ENCODE assay signal across 8 mouse cellular contexts in the genomic region with DNA sequence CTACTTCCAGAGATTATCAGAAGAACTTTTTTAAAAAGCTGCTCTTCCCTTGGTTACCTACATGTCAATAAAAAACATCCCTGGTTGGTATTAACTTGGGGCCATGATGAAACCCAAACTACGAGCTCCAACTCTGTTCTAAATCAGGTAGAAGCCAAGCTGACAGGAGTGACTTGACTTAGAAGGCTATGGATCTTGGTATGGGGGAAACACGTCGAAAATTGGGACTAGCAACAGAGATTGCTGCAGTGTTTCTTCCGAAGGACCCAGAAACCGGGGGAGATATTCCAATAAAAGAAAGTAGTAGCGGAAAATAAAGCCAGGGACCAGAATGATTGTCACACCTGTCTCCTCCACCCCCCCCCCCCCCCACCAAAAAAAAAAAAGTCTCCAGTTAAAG. TPM values are rescaled to one million over a fixed set of nuclear protein-coding genes. Genes with fewer than 3 reads are reported as not detected.
A peak's percentile ranks its signal among the peaks of the same experiment; 100 is the strongest.
DNase-seq lines count a peak whose midpoint lies in the region; ATAC-seq and TF ChIP-seq lines count a peak whose summit lies in the region.

No protein-coding gene starts in this region.

- H3K27me3 ChIP-seq in heart, postnatal 0 days (ENCODE audit: control insufficient read depth, insufficient read depth, low read length), result peaks cover 71% of the 10 kb centered on the region
- peaks cover 61% of the 10 kb centered on the region for H3K27me3 ChIP-seq in hindbrain, postnatal 0 days (ENCODE audit: insufficient read depth, low read length)
- peaks cover 75% of the 10 kb centered on the region for H3K27me3 ChIP-seq in midbrain, embryonic 14.5 days (ENCODE audit: control insufficient read depth, insufficient read depth, low read length)

- DNase-seq in heart, postnatal 0 days (ENCODE audit: low spot score), result no peak
- no peak for DNase-seq in heart, postnatal 36 days
- no peak for DNase-seq in hindbrain, postnatal 0 days (ENCODE audit: low spot score)
- DNase-seq in midbrain, embryonic 14.5 days, result peak; percentile 36
- DNase-seq in cerebellum, adult 9-10 months, result no peak
- no peak for DNase-seq in ovary, postnatal 14 days (ENCODE audit: low spot score)
- no peak for DNase-seq in embryo, embryonic 10 days (ENCODE audit: low spot score)

- H3K9me3 ChIP-seq in heart, postnatal 0 days (replicated peaks; ENCODE audit: control insufficient read depth, low read length), result no peaks in the 10 kb centered on the region
- no peaks in the 10 kb centered on the region for H3K9me3 ChIP-seq in hindbrain, postnatal 0 days (ENCODE audit: low read length)
- 0 out of 2 replicates have a peak, but pooled peaks cover 3% of the 10 kb centered on the region for H3K9me3 ChIP-seq in midbrain, embryonic 14.5 days (ENCODE audit: control insufficient read depth, low read length)

- TF ChIP-seq EP300 in heart, postnatal 0 days (IDR thresholded peaks at IDR 0.05; ENCODE audit: low read depth), result no peak

- no peak for ATAC-seq in heart, postnatal 0 days (ENCODE audit: insufficient read depth, low read depth)
- no peak for ATAC-seq in hindbrain, postnatal 0 days
- ATAC-seq in midbrain, embryonic 14.5 days (ENCODE audit: low FRiP score, low TSS enrichment), result no peak

- H3K9ac ChIP-seq in heart, postnatal 0 days (replicated peaks; ENCODE audit: low read depth, low read length), result no peak overlapping the region
- no peak overlapping the region for H3K9ac ChIP-seq in hindbrain, postnatal 0 days (replicated peaks; ENCODE audit: low read length)
- H3K9ac ChIP-seq in midbrain, embryonic 14.5 days (replicated peaks; ENCODE audit: low read length), result no peak overlapping the region

- WGBS in heart, postnatal 0 days, result 16% methylated on average over 6 of the region's 6 CpGs
- WGBS in hindbrain, postnatal 0 days, result 10% methylated on average over 6 of the region's 6 CpGs
- WGBS in midbrain, embryonic 14.5 days, result 4% methylated on average over 6 of the region's 6 CpGs

- H3K27ac ChIP-seq in heart, postnatal 0 days (ENCODE audit: low read depth), result no peak overlapping the region
- no peak overlapping the region for H3K27ac ChIP-seq in cortical plate, adult 2 months (ENCODE audit: insufficient read depth, low read length)
- no peak overlapping the region for H3K27ac ChIP-seq in hindbrain, postnatal 0 days
- no peak overlapping the region for H3K27ac ChIP-seq in midbrain, embryonic 14.5 days (replicated peaks; ENCODE audit: low read depth, low read length)

- peak overlapping the region; percentile 66 for H3K4me2 ChIP-seq in heart, postnatal 0 days (ENCODE audit: low read depth, low read length)
- peak overlapping the region; percentile 66 for H3K4me2 ChIP-seq in hindbrain, postnatal 0 days (ENCODE audit: low read depth, low read length)
- peak overlapping the region; percentile 84; the same call in 1 of the 2 replicates for H3K4me2 ChIP-seq in midbrain, embryonic 14.5 days (ENCODE audit: low read length)

- TF ChIP-seq CTCF in heart, postnatal 0 days (IDR thresholded peaks at IDR 0.05; ENCODE audit: low read depth), result no peak
- no peak for TF ChIP-seq CTCF in cortical plate, adult 2 months (IDR thresholded peaks at IDR 0.05; ENCODE audit: extremely low read depth, insufficient read depth, low read length)
- no peak for TF ChIP-seq CTCF in hindbrain, postnatal 0 days (IDR thresholded peaks at IDR 0.05; ENCODE audit: low read depth)

- peaks cover 14% of the 10 kb centered on the region for H3K4me1 ChIP-seq in heart, postnatal 0 days (ENCODE audit: control insufficient read depth, insufficient read depth)
- no peaks in the 10 kb centered on the region; the same call in 1 of the 2 replicates for H3K4me1 ChIP-seq in cortical plate, adult 2 months (ENCODE audit: control insufficient read depth, insufficient read depth, low read length)
- H3K4me1 ChIP-seq in hindbrain, postnatal 0 days (ENCODE audit: insufficient read depth, low read length), result 0 out of 2 replicates have a peak, but pooled peaks cover 6% of the 10 kb centered on the region
- H3K4me1 ChIP-seq in midbrain, embryonic 14.5 days (ENCODE audit: control insufficient read depth, insufficient read depth, low read length), result peaks cover 11% of the 10 kb centered on the region; the same call in 1 of the 2 replicates

- no peak for TF ChIP-seq POLR2A in cortical plate, adult 2 months (IDR thresholded peaks at IDR 0.05; ENCODE audit: extremely low read depth, insufficient read depth, low read length)

- intact Hi-C loops in heart, postnatal 36 days (cut with DNase I), result loop anchor here (10.0 kb wide), 1 partner anchor 833 kb away; no protein-coding TSS in a partner anchor

- peaks cover 6% of the 10 kb centered on the region for H3K36me3 ChIP-seq in heart, postnatal 0 days (replicated peaks; ENCODE audit: control insufficient read depth, insufficient read depth, low read length)
- no peaks in the 10 kb centered on the region; the same call in 1 of the 2 replicates for H3K36me3 ChIP-seq in hindbrain, postnatal 0 days (ENCODE audit: insufficient read depth, low read length)
- H3K36me3 ChIP-seq in midbrain, embryonic 14.5 days (ENCODE audit: control insufficient read depth, insufficient read depth, low read length), result peaks cover 14% of the 10 kb centered on the region

- peak overlapping the region; percentile 53 for H3K4me3 ChIP-seq in heart, postnatal 0 days (ENCODE audit: low read depth, low read length)
- peak overlapping the region; percentile 33; the same call in 1 of the 2 replicates for H3K4me3 ChIP-seq in cortical plate, adult 2 months (ENCODE audit: insufficient read depth, low read length)
- H3K4me3 ChIP-seq in hindbrain, postnatal 0 days (ENCODE audit: low read length), result peak overlapping the region; percentile 43
- no peak overlapping the region; the same call in 1 of the 2 replicates for H3K4me3 ChIP-seq in midbrain, embryonic 14.5 days (replicated peaks; ENCODE audit: low read depth, low read length)

RNA-seq across cellular contexts. Expression of a gene that starts 5.5 kb away (rescaled TPM):
- not detected in 2 replicates for total RNA-seq in heart, postnatal 0 days (2014; rRNA removed; ENCODE audit: low replicate concordance)
- 0.10 and 0.14 TPM in 2 replicates for polyA plus RNA-seq in heart, postnatal 0 days (2015; fragmentation: Nextera tagmentation; extraction: Ambion mirVana)
- total RNA-seq in heart, postnatal 36 days (2021), result under 1 TPM in 1 of 2 experiments, not detected in 1; 0.47 TPM
- 6.7 and 8.9 TPM in 2 replicates for polyA plus RNA-seq in cortical plate, adult 2 months (2012; rRNA removed)
- total RNA-seq in hindbrain, postnatal 0 days (2014; rRNA removed), result not detected in 2 replicates
- 0.09 and 0.20 TPM in 2 replicates for polyA plus RNA-seq in hindbrain, postnatal 0 days (2015; fragmentation: Nextera tagmentation; extraction: Ambion mirVana)
- 0.20 and 0.25 TPM in 2 replicates for polyA plus RNA-seq in midbrain, embryonic 14.5 days (2014; fragmentation: Nextera tagmentation; extraction: Ambion mirVana)

RNA-seq across cellular contexts. Expression of a gene that starts 11.5 kb away (rescaled TPM):
- 46.6 and 50.7 TPM in 2 replicates for total RNA-seq in heart, postnatal 0 days (2014; rRNA removed; ENCODE audit: low replicate concordance)
- polyA plus RNA-seq in heart, postnatal 0 days (2015; fragmentation: Nextera tagmentation; extraction: Ambion mirVana), result 14.7 and 15.8 TPM in 2 replicates
- total RNA-seq in heart, postnatal 36 days (2021), result 10 to 100 TPM; 60.5 to 62.0 TPM
- polyA plus RNA-seq in cortical plate, adult 2 months (2012; rRNA removed), result 34.7 and 37.1 TPM in 2 replicates
- total RNA-seq in hindbrain, postnatal 0 days (2014; rRNA removed), result 37.2 and 61.9 TPM in 2 replicates
- 11.8 and 14.0 TPM in 2 replicates for polyA plus RNA-seq in hindbrain, postnatal 0 days (2015; fragmentation: Nextera tagmentation; extraction: Ambion mirVana)
- polyA plus RNA-seq in midbrain, embryonic 14.5 days (2014; fragmentation: Nextera tagmentation; extraction: Ambion mirVana), result 34.1 and 43.6 TPM in 2 replicates

RNA-seq across cellular contexts. Expression of a gene that starts 16.1 kb away (rescaled TPM):
- 201 and 342 TPM in 2 replicates for total RNA-seq in heart, postnatal 0 days (2014; rRNA removed; ENCODE audit: low replicate concordance)
- 278 and 291 TPM in 2 replicates for polyA plus RNA-seq in heart, postnatal 0 days (2015; fragmentation: Nextera tagmentation; extraction: Ambion mirVana)
- 100 to 1,000 TPM; 103 to 104 TPM for total RNA-seq in heart, postnatal 36 days (2021)
- 117 and 125 TPM in 2 replicates for polyA plus RNA-seq in cortical plate, adult 2 months (2012; rRNA removed)
- total RNA-seq in hindbrain, postnatal 0 days (2014; rRNA removed), result 137 and 185 TPM in 2 replicates
- polyA plus RNA-seq in hindbrain, postnatal 0 days (2015; fragmentation: Nextera tagmentation; extraction: Ambion mirVana), result 187 and 191 TPM in 2 replicates
- 202 and 219 TPM in 2 replicates for polyA plus RNA-seq in midbrain, embryonic 14.5 days (2014; fragmentation: Nextera tagmentation; extraction: Ambion mirVana)
